Mouse (Mus musculus) spleen, adult 2 months (tissue): Measurements from ENCODE around the gene Ppp1r13l.

Source experiments
- CTCF ChIP-seq: fragments of 200-500 bp; IDR thresholded peaks from 2 replicates; pipeline ENCODE4 v1.5.1; 2011; ENCODE audit warnings: mild to moderate bottlenecking, inconsistent platforms; ENCODE audit not compliant: insufficient read depth, insufficient read length, insufficient replicate concordance; ENCODE audit errors: extremely low read depth
- POLR2A ChIP-seq: fragments of 200-500 bp; IDR thresholded peaks from 2 replicates; pipeline ENCODE4 v1.6.1; 2011; ENCODE audit warnings: low read depth, low read length, inconsistent platforms

DNA sequence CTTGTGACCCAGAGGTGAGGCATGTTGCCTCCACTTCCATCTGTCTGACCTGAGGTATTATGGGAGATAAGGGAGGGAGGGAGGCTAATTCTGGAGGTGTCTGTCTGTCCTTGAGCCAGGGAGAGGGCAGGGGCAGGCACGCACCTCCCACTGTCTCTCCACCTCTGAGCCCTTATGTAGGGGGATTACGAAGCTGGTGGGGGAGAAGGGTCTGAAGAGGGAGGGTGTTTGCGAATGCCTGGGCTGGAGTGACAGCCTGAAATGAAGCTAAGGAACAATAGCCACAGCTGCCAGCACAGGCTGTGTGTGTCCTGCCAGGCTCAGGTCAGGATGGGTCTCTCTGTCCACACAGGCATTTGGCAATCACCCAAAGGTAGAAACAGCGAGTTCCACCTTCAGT is 2.7 kb downstream of the Ppp1r13l start:
- no peak for TF ChIP-seq CTCF
- TF ChIP-seq POLR2A = no peak
